Mouse (Mus musculus) limb, embryonic 14.5 days (tissue): Measurements from ENCODE around the gene Specc1l. TPM values are rescaled to one million over a fixed set of nuclear protein-coding genes. Genes with fewer than 3 reads are reported as not detected.

Experiments
- ATAC-seq: fragments of 200-750 bp; cut with Nextera tagmentation; 2 replicates; pipeline ENCODE4 v1.8.0; 2017; ENCODE audit warnings: low read depth, moderate number of reproducible peaks, moderate TSS enrichment; ENCODE audit not compliant: low FRiP score
- DNase-seq: peaks from one replicate; pipeline ENCODE4 v3.0.0-alpha.2; 2015; ENCODE audit warnings: low spot score
- H3K27ac ChIP-seq: fragments of 300-500 bp; sonication (generic); replicated peaks from 2 replicates; pipeline ENCODE4 v1.5.1; 2014; ENCODE audit warnings: low read depth, mild to moderate bottlenecking, low read length, moderate library complexity, mixed read lengths
- H3K27me3 ChIP-seq: fragments of 300-500 bp; sonication (generic); 2 replicates; pipeline ENCODE4 v1.6.1; 2014; ENCODE audit warnings: low read length, mixed read lengths; ENCODE audit not compliant: control insufficient read depth, insufficient read depth
- H3K36me3 ChIP-seq: fragments of 300-500 bp; sonication (generic); 2 replicates; pipeline ENCODE4 v1.6.1; 2014; ENCODE audit warnings: mild to moderate bottlenecking, low read length, moderate library complexity, mixed read lengths; ENCODE audit not compliant: control insufficient read depth, insufficient read depth
- H3K4me1 ChIP-seq: fragments of 300-500 bp; sonication (generic); 2 replicates; pipeline ENCODE4 v1.6.1; 2014; ENCODE audit warnings: antibody characterized with exemption, low read length, mixed read lengths; ENCODE audit not compliant: control insufficient read depth, insufficient read depth
- H3K4me2 ChIP-seq: fragments of 300-500 bp; sonication (generic); replicated peaks from 2 replicates; pipeline ENCODE4 v1.6.1; 2014; ENCODE audit warnings: low read depth, mild to moderate bottlenecking, low read length, moderate library complexity; ENCODE audit not compliant: severe bottlenecking
- H3K4me3 ChIP-seq: fragments of 300-500 bp; sonication (generic); replicated peaks from 2 replicates; pipeline ENCODE4 v1.5.1; 2014; ENCODE audit warnings: low read length
- H3K9ac ChIP-seq: fragments of 300-500 bp; sonication (generic); 2 replicates; pipeline ENCODE4 v1.6.1; 2014; ENCODE audit warnings: mild to moderate bottlenecking, low read depth, low read length, moderate library complexity; ENCODE audit not compliant: severe bottlenecking
- H3K9me3 ChIP-seq: fragments of 300-500 bp; sonication (generic); 2 replicates; pipeline ENCODE4 v1.6.1; 2016; ENCODE audit warnings: low read length; ENCODE audit not compliant: control insufficient read depth
- POLR2A ChIP-seq: fragments of 200-500 bp; IDR thresholded peaks from 2 replicates; pipeline ENCODE4 v1.8.0; 2012; ENCODE audit warnings: inconsistent platforms, mild to moderate bottlenecking, moderate library complexity, borderline replicate concordance; ENCODE audit not compliant: insufficient read depth, insufficient read length; ENCODE audit errors: extremely low read depth
- WGBS: fragments of 180-500 bp; shearing (Covaris S2); extraction: QIAGEN DNeasy Blood & Tissue Kit; methylation state at CpG from one replicate; pipeline ENCODE4 v1.1.7; 2014; 5-methylcytosine and 5-hydroxymethylcytosine counted together
- polyA plus RNA-seq, 2 experiments: library from polyadenylated mRNA; depleted of rRNA in 1 of 2; stranded (reverse) in 1 of 2; unstranded in 1 of 2; fragments of >200 nt; fragmentation: Nextera tagmentation in 1 of 2; extraction: Ambion mirVana in 1 of 2; gene quantifications; 2 replicates each; pipeline versions ENCODE4 v1.2.1 to v1.2.3; 2012 to 2014

The Specc1l gene
- polyA plus RNA-seq, 2 experiments: 21.4 to 29.1 TPM

GRCm38 (mm10) chr10:75212981-75213380 is 1.1 kb downstream of the Specc1l start:
- DNase-seq (no peak), ATAC-seq (no peak)
- Histone ChIP-seq H3K9ac (peak overlapping the region; percentile 95), H3K27me3 (no peaks in the 10 kb centered on the region), H3K27ac (no peak overlapping the region), H3K9me3 (no peaks in the 10 kb centered on the region), H3K4me1 (peaks cover 6% of the 10 kb centered on the region; the same call in 1 of the 2 replicates), H3K4me2 (peak overlapping the region; percentile 66), H3K4me3 (peak overlapping the region; percentile 81), H3K36me3 (0 out of 2 replicates have a peak, but pooled peaks cover 3% of the 10 kb centered on the region)
- no peak for TF ChIP-seq POLR2A
- 48% methylated on average over 7 of the region's 7 CpGs for WGBS

DNA sequence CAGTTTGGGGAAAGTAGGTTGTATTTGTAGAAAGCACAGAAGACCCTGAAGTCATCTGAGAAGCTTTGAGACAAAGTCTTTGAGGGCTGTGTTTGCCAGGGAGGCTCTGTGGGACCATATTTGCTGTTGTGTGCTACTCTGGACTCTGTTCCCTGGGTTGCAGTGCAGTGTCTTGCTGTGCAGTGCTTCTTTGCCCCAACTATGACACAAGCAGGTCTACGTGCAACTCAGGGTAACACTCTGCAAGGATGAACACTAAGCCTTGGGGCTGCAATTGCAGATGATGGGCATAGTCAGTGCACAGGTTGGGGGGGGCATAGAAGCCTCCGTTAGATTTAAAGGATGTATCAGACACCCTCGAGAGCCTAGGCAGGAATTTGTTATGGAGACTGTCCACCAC is 8.8 kb downstream of the Specc1l start:
- DNase-seq: no peak
- Histone ChIP-seq H3K27ac (no peak overlapping the region), H3K9ac (no peak overlapping the region), H3K4me1 (peaks cover 9% of the 10 kb centered on the region), H3K4me2 (no peak overlapping the region), H3K4me3 (no peak overlapping the region), H3K27me3 (no peaks in the 10 kb centered on the region), H3K36me3 (no peaks in the 10 kb centered on the region), H3K9me3 (no peaks in the 10 kb centered on the region)
- ATAC-seq: no peak
- TF ChIP-seq POLR2A: no peak
- WGBS: 88% methylated on average over 3 of the region's 3 CpGs

DNA sequence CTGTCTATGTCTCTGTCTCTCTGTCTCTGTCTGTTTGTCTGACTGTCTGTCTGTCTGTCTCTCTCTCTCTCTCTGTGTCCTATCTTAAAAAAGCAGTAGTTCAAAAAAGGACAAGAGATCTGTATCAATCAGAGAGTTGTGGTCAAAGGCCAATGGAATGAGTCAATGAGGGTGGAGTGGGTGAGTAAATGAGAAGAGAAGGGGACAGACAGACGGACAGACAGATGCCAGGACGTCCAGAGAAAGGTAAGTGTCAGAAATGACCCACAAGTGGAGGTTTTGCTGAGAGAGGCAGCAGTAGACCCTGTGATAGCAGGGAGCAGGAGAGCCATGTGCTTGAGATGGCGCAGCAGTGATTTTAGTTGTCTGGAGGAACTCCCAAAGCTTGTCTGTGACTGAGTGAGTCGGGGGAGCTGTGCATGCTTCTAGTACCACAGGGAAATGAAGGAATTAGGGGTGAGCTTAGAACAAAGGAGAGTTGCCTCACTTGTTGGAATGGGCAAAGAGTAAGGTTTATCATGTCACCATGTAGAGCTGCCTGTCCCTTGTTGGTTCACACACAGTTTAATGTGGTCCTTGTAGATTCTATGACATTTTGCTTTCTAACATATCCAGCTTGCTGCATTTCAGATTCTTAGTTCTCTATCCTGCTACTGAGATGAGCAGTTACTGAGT is 10.2 kb downstream of the Specc1l start:
- no peak overlapping the region for H3K4me2 ChIP-seq
- H3K4me1 ChIP-seq: peaks cover 9% of the 10 kb centered on the region
- 70% methylated on average over 4 of the region's 4 CpGs for WGBS
- no peak overlapping the region for H3K4me3 ChIP-seq
- DNase-seq: no peak
- H3K27me3 ChIP-seq: no peaks in the 10 kb centered on the region
- H3K9me3 ChIP-seq: no peaks in the 10 kb centered on the region
- ATAC-seq: no peak
- no peak overlapping the region for H3K9ac ChIP-seq
- no peak overlapping the region for H3K27ac ChIP-seq
- H3K36me3 ChIP-seq: no peaks in the 10 kb centered on the region
- TF ChIP-seq POLR2A: no peak

DNA sequence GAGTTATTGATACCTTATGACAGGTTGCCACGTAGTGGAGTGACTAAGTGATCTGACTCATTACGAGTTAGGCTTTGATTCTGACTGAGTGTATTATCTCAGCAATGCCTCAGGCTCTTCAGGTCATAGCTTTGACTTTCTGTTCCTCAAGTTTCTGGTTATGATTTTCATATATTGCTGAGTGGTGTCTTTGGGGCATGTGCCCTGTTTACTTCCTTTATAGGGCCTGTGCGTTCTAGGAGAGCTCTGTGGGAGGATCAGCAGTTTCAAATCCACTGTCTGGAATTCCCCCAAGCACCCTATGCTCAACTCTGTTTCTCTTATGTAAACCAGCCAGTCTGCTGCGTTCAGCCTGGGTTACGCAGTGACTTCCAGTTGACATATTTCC is 10.7 kb downstream of the Specc1l start:
- Histone ChIP-seq H3K4me1 (peaks cover 9% of the 10 kb centered on the region), H3K4me3 (no peak overlapping the region), H3K27me3 (no peaks in the 10 kb centered on the region), H3K9me3 (no peaks in the 10 kb centered on the region), H3K9ac (no peak overlapping the region), H3K4me2 (no peak overlapping the region), H3K27ac (peak overlapping the region; percentile 30; the same call in 1 of the 2 replicates), H3K36me3 (no peaks in the 10 kb centered on the region)
- no peak for TF ChIP-seq POLR2A
- ATAC-seq: no peak
- 59% methylated on average over 5 of the region's 5 CpGs for WGBS
- no peak for DNase-seq

DNA sequence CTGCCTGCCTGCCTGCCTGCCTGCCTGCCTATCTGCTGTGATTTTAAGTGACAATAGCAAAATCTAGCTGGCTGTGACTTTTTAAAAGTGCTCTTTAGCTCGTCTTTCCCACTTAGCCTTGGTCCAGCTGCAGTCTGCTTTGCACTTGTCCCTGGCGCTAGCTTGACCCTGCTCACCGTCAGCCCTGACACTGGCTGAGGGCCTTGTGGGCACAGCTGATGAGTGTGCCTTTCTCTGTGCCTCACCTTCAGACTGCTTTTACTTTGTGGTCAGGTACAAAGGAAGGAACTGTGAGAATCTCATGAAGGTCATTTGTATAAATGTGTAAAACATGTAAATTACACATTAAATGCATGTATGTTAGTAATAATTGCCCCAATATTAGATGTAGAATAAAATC is 12.3 kb downstream of the Specc1l start:
- Histone ChIP-seq H3K4me2 (no peak overlapping the region), H3K4me3 (no peak overlapping the region), H3K27me3 (no peaks in the 10 kb centered on the region), H3K27ac (no peak overlapping the region), H3K9me3 (no peaks in the 10 kb centered on the region), H3K4me1 (peaks cover 9% of the 10 kb centered on the region), H3K36me3 (peaks cover 6% of the 10 kb centered on the region; the same call in 1 of the 2 replicates), H3K9ac (no peak overlapping the region)
- no peak for TF ChIP-seq POLR2A
- 75% methylated on average over 3 of the region's 3 CpGs for WGBS
- DNase-seq: no peak
- no peak for ATAC-seq

- peaks cover 9% of the 10 kb centered on the region for H3K4me1 ChIP-seq
- 42% methylated on average over 2 of the region's 2 CpGs for WGBS
- H3K27me3 ChIP-seq: no peaks in the 10 kb centered on the region
- no peaks in the 10 kb centered on the region for H3K9me3 ChIP-seq
- no peak overlapping the region for H3K9ac ChIP-seq
- DNase-seq (no peak), ATAC-seq (no peak)
- H3K27ac ChIP-seq: no peak overlapping the region
- H3K4me3 ChIP-seq: no peak overlapping the region
- TF ChIP-seq POLR2A: no peak
- peaks cover 8% of the 10 kb centered on the region; the same call in 1 of the 2 replicates for H3K36me3 ChIP-seq
- no peak overlapping the region for H3K4me2 ChIP-seq
Observed at GRCm38 (mm10) chr10:75224630-75225029, 12.8 kb downstream of the Specc1l start.
